Mouse (Mus musculus): Measurements from ENCODE around the gene Pkn3. TPM values are rescaled to one million over a fixed set of nuclear protein-coding genes. Genes with fewer than 3 reads are reported as not detected.
A peak's percentile ranks its signal among the peaks of the same experiment; 100 is the strongest.

The Pkn3 gene
- total and polyA plus RNA-seq, 2 experiments from 2014 or later, result 0.86 to 2.0 TPM

DNA sequence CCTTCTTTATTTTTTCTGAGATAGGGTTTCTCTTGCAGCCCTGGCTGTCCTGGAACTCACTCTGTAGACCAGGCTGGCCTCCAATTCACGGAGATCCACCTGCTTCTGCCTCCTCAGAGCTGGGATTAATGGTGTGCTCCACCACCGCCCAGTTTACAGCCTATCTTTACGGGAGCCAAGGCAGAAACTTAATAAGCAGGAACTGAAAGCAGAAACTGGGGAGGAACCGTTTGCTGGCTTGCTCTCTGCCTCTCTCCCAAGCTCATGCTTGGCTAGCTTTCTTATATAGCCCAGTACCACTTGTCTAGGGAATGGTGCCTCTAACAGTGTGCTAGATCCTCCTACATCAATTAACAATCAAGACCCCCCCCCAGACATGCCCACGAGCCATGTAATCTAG, 6.6 kb downstream of the Pkn3 start:
- TF ChIP-seq CTCF (IDR thresholded peaks at IDR 0.05; ENCODE audit: low read depth), result no peak
- 0 out of 2 replicates have a peak overlapping the region, but pooled peaks have one; percentile 35 for H3K4me2 ChIP-seq (ENCODE audit: low read depth)
- no peak overlapping the region for H3K4me3 ChIP-seq (ENCODE audit: low read depth, low read length)
- no peaks in the 10 kb centered on the region for H3K27me3 ChIP-seq (ENCODE audit: insufficient read depth, low read length)
- WGBS, result 49% methylated on average over 5 of the region's 5 CpGs
- H3K36me3 ChIP-seq (ENCODE audit: insufficient read depth), result no peaks in the 10 kb centered on the region
- DNase-seq, result no peak
- no peaks in the 10 kb centered on the region for H3K4me1 ChIP-seq (ENCODE audit: insufficient read depth)
- no peak for ATAC-seq
- H3K9ac ChIP-seq, result no peak overlapping the region
- no peaks in the 10 kb centered on the region for H3K9me3 ChIP-seq (ENCODE audit: low read length)
- H3K27ac ChIP-seq (ENCODE audit: low read depth, low read length), result no peak overlapping the region

DNA sequence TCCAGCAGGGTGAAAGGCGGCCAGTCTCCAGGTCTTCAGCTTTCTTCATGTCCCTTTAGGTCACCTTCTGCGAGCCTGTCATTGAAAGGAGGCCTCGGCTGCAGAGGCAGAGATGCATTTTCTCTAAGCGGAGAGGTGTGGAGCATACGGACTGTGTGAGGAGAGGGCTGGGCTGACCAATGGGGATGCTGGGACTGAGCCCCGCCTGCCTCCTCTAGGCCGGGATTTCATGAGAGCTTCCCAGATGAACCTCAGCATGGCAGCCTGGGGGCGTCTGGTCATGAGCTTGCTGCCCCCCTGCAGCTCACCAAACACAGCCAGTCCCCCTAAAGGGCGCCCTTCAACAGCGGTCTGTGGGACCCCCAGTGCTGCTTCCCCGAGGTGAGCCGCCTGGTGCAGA, 7.1 kb downstream of the Pkn3 start:
- Histone ChIP-seq H3K4me1 (ENCODE audit: insufficient read depth) (no peaks in the 10 kb centered on the region), H3K4me2 (ENCODE audit: low read depth) (peak overlapping the region; percentile 35), H3K27me3 (ENCODE audit: insufficient read depth, low read length) (no peaks in the 10 kb centered on the region), H3K9me3 (ENCODE audit: low read length) (no peaks in the 10 kb centered on the region), H3K27ac (ENCODE audit: low read depth, low read length) (no peak overlapping the region), H3K9ac (no peak overlapping the region; the same call in 1 of the 2 replicates), H3K4me3 (ENCODE audit: low read depth, low read length) (no peak overlapping the region), H3K36me3 (ENCODE audit: insufficient read depth) (no peaks in the 10 kb centered on the region)
- ATAC-seq, result peak; percentile 65
- DNase-seq, result no peak
- no peak for TF ChIP-seq CTCF (IDR thresholded peaks at IDR 0.05; ENCODE audit: low read depth)
- WGBS, result 13% methylated on average over 12 of the region's 12 CpGs

GRCm38 (mm10) chr2:30087310-30087709, 9.8 kb downstream of the Pkn3 start:
- 93% methylated on average over 4 of the region's 4 CpGs for WGBS
- Histone ChIP-seq H3K36me3 (ENCODE audit: insufficient read depth) (peaks cover 6% of the 10 kb centered on the region; the same call in 1 of the 2 replicates), H3K27ac (ENCODE audit: low read depth, low read length) (no peak overlapping the region), H3K27me3 (ENCODE audit: insufficient read depth, low read length) (no peaks in the 10 kb centered on the region), H3K4me3 (ENCODE audit: low read depth, low read length) (no peak overlapping the region), H3K9me3 (ENCODE audit: low read length) (no peaks in the 10 kb centered on the region), H3K9ac (no peak overlapping the region), H3K4me2 (ENCODE audit: low read depth) (no peak overlapping the region), H3K4me1 (ENCODE audit: insufficient read depth) (no peaks in the 10 kb centered on the region)
- DNase-seq (no peak), ATAC-seq (no peak)
- TF ChIP-seq CTCF (IDR thresholded peaks at IDR 0.05; ENCODE audit: low read depth), result no peak

DNA sequence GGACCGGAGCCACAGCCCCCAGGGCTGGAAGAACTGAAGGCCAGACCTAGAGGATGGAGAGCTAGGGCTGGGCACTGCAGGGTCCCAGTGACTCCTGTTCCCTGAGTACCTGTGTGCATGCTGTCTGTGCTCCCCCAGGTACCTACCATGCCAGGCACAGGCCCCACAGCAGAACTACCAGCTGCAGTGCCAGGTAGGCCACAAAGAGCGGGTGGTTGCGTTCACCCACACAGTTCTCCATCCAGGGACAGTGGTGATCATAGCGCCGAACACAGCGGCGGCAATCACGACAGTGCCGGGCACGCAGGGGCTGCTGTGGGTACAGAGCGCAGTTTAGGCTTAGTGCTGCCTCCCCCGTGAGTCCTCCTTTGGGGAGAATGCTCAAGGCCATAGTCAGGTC, 14.0 kb downstream of the Pkn3 start:
- TF ChIP-seq CTCF (IDR thresholded peaks at IDR 0.05; ENCODE audit: low read depth), result no peak
- no peak overlapping the region for H3K9ac ChIP-seq
- H3K27ac ChIP-seq (ENCODE audit: low read depth, low read length), result no peak overlapping the region
- H3K27me3 ChIP-seq (ENCODE audit: insufficient read depth, low read length), result no peaks in the 10 kb centered on the region
- no peak overlapping the region for H3K4me3 ChIP-seq (ENCODE audit: low read depth, low read length)
- no peaks in the 10 kb centered on the region for H3K9me3 ChIP-seq (ENCODE audit: low read length)
- H3K36me3 ChIP-seq (ENCODE audit: insufficient read depth), result peaks cover 10% of the 10 kb centered on the region; the same call in 1 of the 2 replicates
- H3K4me2 ChIP-seq (ENCODE audit: low read depth), result no peak overlapping the region
- DNase-seq (no peak), ATAC-seq (no peak)
- WGBS, result 95% methylated on average over 12 of the region's 12 CpGs
- no peaks in the 10 kb centered on the region for H3K4me1 ChIP-seq (ENCODE audit: insufficient read depth)

- H3K4me2 ChIP-seq (ENCODE audit: low read depth), result peak overlapping the region; percentile 89; the same call in 1 of the 2 replicates
- no peak for TF ChIP-seq CTCF (IDR thresholded peaks at IDR 0.05; ENCODE audit: low read depth)
- DNase-seq, result no peak
- WGBS, result 59% methylated on average over 6 of the region's 6 CpGs
- no peak for ATAC-seq
- peaks cover 18% of the 10 kb centered on the region for H3K36me3 ChIP-seq (ENCODE audit: insufficient read depth)
- H3K4me3 ChIP-seq (ENCODE audit: low read depth, low read length), result no peak overlapping the region
- no peaks in the 10 kb centered on the region for H3K9me3 ChIP-seq (ENCODE audit: low read length)
- no peak overlapping the region for H3K27ac ChIP-seq (ENCODE audit: low read depth, low read length)
- H3K9ac ChIP-seq, result no peak overlapping the region
- H3K27me3 ChIP-seq (ENCODE audit: insufficient read depth, low read length), result no peaks in the 10 kb centered on the region
- H3K4me1 ChIP-seq (ENCODE audit: insufficient read depth), result no peaks in the 10 kb centered on the region
These were observed 14.9 kb downstream of the Pkn3 start for GRCm38 (mm10) chr2:30092280-30092918.

DNA sequence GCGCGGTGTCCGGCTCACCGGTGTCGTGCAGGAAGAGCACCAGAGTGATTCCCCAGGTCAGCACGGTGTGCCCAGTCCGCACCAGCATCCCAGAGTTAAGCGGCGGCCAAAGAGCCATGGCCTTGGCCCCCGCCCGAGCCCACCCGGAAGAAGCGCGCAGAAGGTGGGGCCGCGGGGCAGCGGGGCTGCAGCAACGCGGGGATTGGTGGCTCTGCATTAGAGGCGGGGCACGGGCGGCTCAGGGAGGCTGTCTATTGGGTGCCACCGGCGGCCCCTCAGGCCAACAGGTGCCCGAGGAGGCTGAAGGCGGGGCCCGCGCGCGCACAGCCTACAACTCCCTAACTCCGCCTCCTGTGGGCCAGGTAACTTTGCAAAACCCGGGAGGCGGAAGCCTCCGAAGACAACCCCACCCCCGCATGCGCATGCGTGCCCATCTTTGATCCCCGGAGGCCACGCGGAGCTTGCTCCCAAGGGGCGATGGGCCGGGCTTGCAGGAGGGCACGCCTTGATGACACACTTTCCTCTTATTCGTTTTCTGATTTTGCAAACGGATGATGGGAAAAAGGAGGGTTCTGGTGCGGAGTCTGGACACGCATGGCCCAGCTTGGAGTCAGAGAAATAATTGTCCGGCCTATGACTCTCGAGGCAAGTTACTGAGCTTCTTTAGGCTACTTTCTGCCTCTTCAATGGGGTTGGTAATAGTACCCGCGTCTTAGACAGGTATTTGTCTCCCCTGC, 16.2 kb downstream of the Pkn3 start, which contains the start of gene Zdhhc12:
Zdhhc12 (minus strand) TSS at position 178 of the 737 bp plus-strand sequence.
- no peaks in the 10 kb centered on the region for H3K27me3 ChIP-seq (ENCODE audit: insufficient read depth, low read length)
- H3K4me1 ChIP-seq (ENCODE audit: insufficient read depth), result no peaks in the 10 kb centered on the region
- TF ChIP-seq CTCF (IDR thresholded peaks at IDR 0.05; ENCODE audit: low read depth), result no peak; the same call in 1 of the 2 replicates
- peaks cover 29% of the 10 kb centered on the region for H3K36me3 ChIP-seq (ENCODE audit: insufficient read depth)
- 1% methylated on average over 51 of the region's 51 CpGs for WGBS
- peak within 1 kb of the TSS; percentile 47; the same call in 1 of the 2 replicates for H3K27ac ChIP-seq (ENCODE audit: low read depth, low read length)
- peak within 1 kb of the TSS; percentile 59 for H3K9ac ChIP-seq
- H3K4me3 ChIP-seq (ENCODE audit: low read depth, low read length), result peak within 1 kb of the TSS; percentile 54
- peak within 1 kb of the TSS; percentile 89 for H3K4me2 ChIP-seq (ENCODE audit: low read depth)
- DNase-seq (peak; percentile 95), ATAC-seq (peak; percentile 97)
- H3K9me3 ChIP-seq (ENCODE audit: low read length), result no peaks in the 10 kb centered on the region

DNA sequence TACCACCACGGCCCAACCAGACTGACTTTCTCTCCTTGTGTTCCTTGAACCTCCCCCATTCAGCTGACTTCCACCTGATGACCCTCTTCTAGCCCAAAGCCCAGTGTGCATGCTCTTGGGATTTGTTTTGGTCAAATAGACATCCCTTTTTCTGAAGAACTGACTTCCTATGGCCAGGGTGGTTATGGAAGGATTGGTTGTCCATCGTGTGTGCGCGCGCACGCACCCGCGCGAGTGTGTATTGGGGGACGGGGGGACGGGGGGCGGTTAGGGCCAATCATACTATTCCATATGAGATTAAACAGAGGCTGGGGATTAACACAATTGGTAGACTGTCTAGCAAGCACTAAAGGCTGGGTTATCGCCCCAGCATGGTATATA, 16.7 kb downstream of the Pkn3 start:
- H3K4me1 ChIP-seq (ENCODE audit: insufficient read depth), result no peaks in the 10 kb centered on the region
- H3K36me3 ChIP-seq (ENCODE audit: insufficient read depth), result peaks cover 32% of the 10 kb centered on the region
- peak overlapping the region; percentile 59 for H3K9ac ChIP-seq
- peak; percentile 57 for DNase-seq
- no peaks in the 10 kb centered on the region for H3K27me3 ChIP-seq (ENCODE audit: insufficient read depth, low read length)
- H3K4me2 ChIP-seq (ENCODE audit: low read depth), result peak overlapping the region; percentile 89
- no peak for TF ChIP-seq CTCF (IDR thresholded peaks at IDR 0.05; ENCODE audit: low read depth)
- peak; percentile 7; the same call in 1 of the 2 replicates for ATAC-seq
- WGBS, result 2% methylated on average over 13 of the region's 13 CpGs
- H3K9me3 ChIP-seq (ENCODE audit: low read length), result no peaks in the 10 kb centered on the region
- H3K27ac ChIP-seq (ENCODE audit: low read depth, low read length), result peak overlapping the region; percentile 47; the same call in 1 of the 2 replicates
- peak overlapping the region; percentile 54 for H3K4me3 ChIP-seq (ENCODE audit: low read depth, low read length)

All from forebrain, postnatal 0 days (tissue).